In genomic region chr11:63135622-63136021, GRCm38 (mm10) we compare ENCODE assay signal across 8 mouse cellular contexts. TPM values are rescaled to one million over a fixed set of nuclear protein-coding genes. Genes with fewer than 3 reads are reported as not detected.
DNase-seq lines count a peak whose midpoint lies in the region; ATAC-seq and TF ChIP-seq lines count a peak whose summit lies in the region.

No protein-coding gene starts in this region.

- H3K4me2 ChIP-seq in heart, embryonic 13.5 days: peak overlapping the region; percentile 12; the same call in 1 of the 2 replicates
- no peak overlapping the region for H3K4me2 ChIP-seq in liver, embryonic 11.5 days
- H3K4me2 ChIP-seq in stomach, embryonic 14.5 days (replicated peaks; ENCODE audit: low read depth, low read length): 0 out of 2 replicates have a peak overlapping the region, but pooled peaks have one; percentile 6

- H3K79me2 ChIP-seq in C2C12 (ENCODE audit: control insufficient read depth, insufficient read depth): peaks cover 13% of the 10 kb centered on the region

- peak overlapping the region; percentile 54 for H3K9ac ChIP-seq in heart, embryonic 13.5 days
- no peak overlapping the region for H3K9ac ChIP-seq in liver, embryonic 11.5 days (ENCODE audit: low read depth, low read length)
- no peak overlapping the region for H3K9ac ChIP-seq in stomach, embryonic 14.5 days (replicated peaks; ENCODE audit: low read depth, low read length)

- ATAC-seq in heart, embryonic 13.5 days (ENCODE audit: extremely low read depth, insufficient number of reproducible peaks, low FRiP score, low TSS enrichment): 0 out of 2 replicates have a peak, but pooled peaks have one; percentile 4
- no peak for ATAC-seq in liver, embryonic 11.5 days (replicated peaks; ENCODE audit: low FRiP score)
- ATAC-seq in stomach, embryonic 14.5 days (ENCODE audit: insufficient number of reproducible peaks, insufficient read depth, low FRiP score, low read depth): peak; percentile 29; the same call in 1 of the 2 replicates

- no peak for TF ChIP-seq POLR2A in embryonic fibroblast, embryonic 13.5 days (IDR thresholded peaks at IDR 0.05; ENCODE audit: low read depth, low read length)

- WGBS in heart, embryonic 13.5 days: 3% methylated on average over 8 of the region's 8 CpGs
- WGBS in liver, embryonic 11.5 days: 8% methylated on average over 8 of the region's 8 CpGs
- 5% methylated on average over 8 of the region's 8 CpGs for WGBS in stomach, embryonic 14.5 days

- H3K4me1 ChIP-seq in embryonic fibroblast, embryonic 13.5 days (ENCODE audit: control insufficient read depth, insufficient read depth, low read length): peaks cover 14% of the 10 kb centered on the region
- H3K4me1 ChIP-seq in heart, embryonic 13.5 days: peaks cover 54% of the 10 kb centered on the region
- H3K4me1 ChIP-seq in liver, embryonic 11.5 days (replicated peaks; ENCODE audit: control insufficient read depth, insufficient read depth, low read length): 0 out of 2 replicates have a peak, but pooled peaks cover 2% of the 10 kb centered on the region
- peaks cover 31% of the 10 kb centered on the region; the same call in 1 of the 2 replicates for H3K4me1 ChIP-seq in stomach, embryonic 14.5 days (ENCODE audit: control insufficient read depth, insufficient read depth, low read length)

- H3ac ChIP-seq in C2C12 (ENCODE audit: control insufficient read depth, insufficient read length, low read depth): no peak overlapping the region

- peak; percentile 86 for TF ChIP-seq CTCF in C2C12 (IDR thresholded peaks at IDR 0.05; ENCODE audit: control insufficient read depth, insufficient read depth, insufficient read length)
- TF ChIP-seq CTCF in embryonic fibroblast, embryonic 13.5 days (IDR thresholded peaks at IDR 0.05; ENCODE audit: borderline replicate concordance, insufficient read depth, low read length): peak; percentile 90

- H3K27ac ChIP-seq in embryonic fibroblast, embryonic 13.5 days (ENCODE audit: insufficient read depth, low read length): peak overlapping the region; percentile 58
- peak overlapping the region; percentile 46 for H3K27ac ChIP-seq in heart, embryonic 13.5 days (replicated peaks)
- no peak overlapping the region for H3K27ac ChIP-seq in liver, embryonic 11.5 days (ENCODE audit: low read depth, low read length)
- H3K27ac ChIP-seq in stomach, embryonic 14.5 days (ENCODE audit: low read length): peak overlapping the region; percentile 55; the same call in 1 of the 2 replicates

- no peak overlapping the region for H3K4me3 ChIP-seq in C2C12 (ENCODE audit: insufficient read depth, poor library complexity, severe bottlenecking)
- no peak overlapping the region for H3K4me3 ChIP-seq in embryonic fibroblast, embryonic 13.5 days (ENCODE audit: insufficient read depth, low read length)
- H3K4me3 ChIP-seq in heart, embryonic 13.5 days: no peak overlapping the region
- no peak overlapping the region for H3K4me3 ChIP-seq in liver, embryonic 11.5 days (ENCODE audit: low read depth, low read length)
- no peak overlapping the region for H3K4me3 ChIP-seq in stomach, embryonic 14.5 days (ENCODE audit: low read depth, low read length)

- no peaks in the 10 kb centered on the region for H3K9me3 ChIP-seq in heart, embryonic 13.5 days
- no peaks in the 10 kb centered on the region for H3K9me3 ChIP-seq in liver, embryonic 11.5 days (ENCODE audit: control insufficient read depth, low read length)
- no peaks in the 10 kb centered on the region for H3K9me3 ChIP-seq in stomach, embryonic 14.5 days (ENCODE audit: control insufficient read depth, low read depth, low read length)

- DNase-seq in brain, adult 2 months (ENCODE audit: low read depth, low spot score): peak; percentile 95
- DNase-seq in kidney, postnatal 10 days: peak; percentile 94
- DNase-seq in liver, embryonic 11.5 days (ENCODE audit: low spot score): peak; percentile 79
- peak; percentile 33 to 65 for DNase-seq in natural killer cell, adult 2 months (ENCODE audit: low spot score in 2 of 2)

- peaks cover 3% of the 10 kb centered on the region for H3K79me3 ChIP-seq in C2C12 (ENCODE audit: low read depth)

- peaks cover 49% of the 10 kb centered on the region for H3K36me3 ChIP-seq in C2C12 (ENCODE audit: control insufficient read depth, insufficient read depth)
- H3K36me3 ChIP-seq in heart, embryonic 13.5 days: peaks cover 52% of the 10 kb centered on the region
- no peaks in the 10 kb centered on the region for H3K36me3 ChIP-seq in liver, embryonic 11.5 days (ENCODE audit: control insufficient read depth, insufficient read depth, low read length)
- peaks cover 15% of the 10 kb centered on the region; the same call in 1 of the 2 replicates for H3K36me3 ChIP-seq in stomach, embryonic 14.5 days (ENCODE audit: control insufficient read depth, insufficient read depth, low read length)

- H3K27me3 ChIP-seq in C2C12 (ENCODE audit: control insufficient read depth, insufficient read depth, insufficient read length): no peaks in the 10 kb centered on the region
- peaks cover 6% of the 10 kb centered on the region; the same call in 1 of the 2 replicates for H3K27me3 ChIP-seq in heart, embryonic 13.5 days (replicated peaks)
- peaks cover 46% of the 10 kb centered on the region for H3K27me3 ChIP-seq in liver, embryonic 11.5 days (replicated peaks; ENCODE audit: control insufficient read depth, insufficient read depth, low read length)
- H3K27me3 ChIP-seq in stomach, embryonic 14.5 days (ENCODE audit: control insufficient read depth, insufficient read depth, low read length): no peaks in the 10 kb centered on the region

TF ChIP-seq in C2C12, 6 proteins besides CTCF, POLR2A, EP300 and RAD21:
- no peak for TF ChIP-seq MYOG (IDR thresholded peaks at IDR 0.05; ENCODE audit: control insufficient read depth, extremely low read depth, insufficient read length)
- no peak for TF ChIP-seq FOSL1 (IDR thresholded peaks at IDR 0.05; ENCODE audit: insufficient read depth, low read length, poor library complexity, severe bottlenecking)
- no peak for TF ChIP-seq CEBPB (IDR thresholded peaks at IDR 0.05; ENCODE audit: low read depth)
- TF ChIP-seq MAX (IDR thresholded peaks at IDR 0.05): peak; percentile 49
- no peak for TF ChIP-seq MYOD1 (IDR thresholded peaks at IDR 0.05; ENCODE audit: control insufficient read depth, insufficient read length, low read depth)
- peak; percentile 13 for TF ChIP-seq USF1 (IDR thresholded peaks at IDR 0.05; ENCODE audit: low read depth)

RNA-seq across cellular contexts. Expression of gene Pmp22, which starts 6.8 kb away (rescaled TPM):
- 56.7 TPM for polyA plus RNA-seq in C2C12 (2012; fragmentation: generic; extraction: Trizol)
- 124 and 179 TPM in 2 replicates for polyA plus RNA-seq in embryonic fibroblast, embryonic 13.5 days (2011; ENCODE audit: insufficient read length, low read depth, missing spikeins)
- 74.1 and 78.4 TPM in 2 replicates for polyA plus RNA-seq in heart, embryonic 13.5 days (2015; fragmentation: Nextera tagmentation; extraction: Ambion mirVana)
- polyA plus RNA-seq in liver, embryonic 11.5 days (2014; fragmentation: Nextera tagmentation; extraction: Ambion mirVana): 74.0 and 80.1 TPM in 2 replicates
- polyA plus RNA-seq in stomach, embryonic 14.5 days (2014; fragmentation: Nextera tagmentation; extraction: Ambion mirVana): 185 and 194 TPM in 2 replicates
